Mouse (Mus musculus): Measurements from ENCODE around the gene Ssc4d. TPM values are rescaled to one million over a fixed set of nuclear protein-coding genes. Genes with fewer than 3 reads are reported as not detected.
A peak's percentile ranks its signal among the peaks of the same experiment; 100 is the strongest.

The Ssc4d gene
- polyA plus RNA-seq, 1 experiment = 6.3 TPM

DNA sequence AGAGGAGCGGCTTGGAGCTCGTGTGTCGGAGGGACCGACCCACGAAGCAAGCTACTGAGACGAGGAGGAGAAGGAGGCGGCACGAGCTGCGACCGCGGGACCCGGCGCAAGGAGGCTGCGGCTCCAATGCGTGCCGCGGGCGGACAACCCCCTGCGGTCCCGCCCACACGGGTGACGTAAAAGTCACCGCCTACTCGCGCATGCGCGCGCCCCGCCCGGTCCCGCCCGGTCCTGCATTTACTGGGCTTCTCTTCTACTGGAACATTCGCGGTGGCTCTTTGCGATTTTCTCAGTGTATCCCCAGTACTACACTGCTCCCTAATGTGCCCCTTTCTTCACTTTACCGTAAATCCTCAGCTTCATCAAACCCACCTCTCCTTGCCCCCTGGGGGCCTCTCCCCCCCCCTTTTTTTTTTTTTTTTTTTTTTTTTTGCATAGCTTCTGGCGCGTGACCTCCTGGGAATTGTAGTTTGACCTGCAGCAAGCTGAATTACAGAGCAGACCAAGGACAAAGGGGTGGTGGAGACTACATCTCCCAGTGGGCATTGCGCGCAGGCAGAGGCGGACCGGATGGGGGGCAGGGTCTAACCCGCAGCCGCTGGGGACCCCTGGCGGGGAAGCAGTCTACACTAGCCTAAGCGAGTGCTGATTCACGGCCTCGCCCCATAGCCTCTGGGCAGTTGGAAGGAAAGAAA, 39.7 kb downstream of the Ssc4d start, which contains the start of gene Ywhag:
TSS of gene Ywhag (minus strand) at position 136 of the 695 bp plus-strand sequence.
- no peaks in the 10 kb centered on the region for H3K4me1 ChIP-seq (ENCODE audit: control insufficient read depth, insufficient read depth, low read length)
- TF ChIP-seq CTCF (IDR thresholded peaks at IDR 0.05; ENCODE audit: low read depth, low read length) (peak; percentile 36), EP300 (IDR thresholded peaks at IDR 0.05; ENCODE audit: insufficient read depth, low read depth, low read length) (peak; percentile 98), POLR2A (IDR thresholded peaks at IDR 0.05; ENCODE audit: insufficient read depth, low read length) (peak; percentile 98)
- H3K27ac ChIP-seq (ENCODE audit: insufficient read depth, low read length) = peak within 1 kb of the TSS; percentile 100
- no peaks in the 10 kb centered on the region for H3K9me3 ChIP-seq (replicated peaks; ENCODE audit: control insufficient read depth, insufficient read depth, low read length, poor library complexity, severe bottlenecking)
- H3K4me3 ChIP-seq (ENCODE audit: low read depth, low read length) = peak within 1 kb of the TSS; percentile 99
- peak within 1 kb of the TSS; percentile 95 for H3K9ac ChIP-seq (ENCODE audit: low read depth, poor library complexity, severe bottlenecking)
- no peaks in the 10 kb centered on the region for H3K27me3 ChIP-seq (ENCODE audit: control insufficient read depth, insufficient read depth, low read length, poor library complexity, severe bottlenecking)
- H3K36me3 ChIP-seq (ENCODE audit: control insufficient read depth, insufficient read depth, low read length, poor library complexity, severe bottlenecking) = peaks cover 35% of the 10 kb centered on the region

GRCm38 (mm10) chr5:135933900-135934441, 40.4 kb downstream of the Ssc4d start:
- H3K27ac ChIP-seq (ENCODE audit: insufficient read depth, low read length) = peak overlapping the region; percentile 80
- no peaks in the 10 kb centered on the region for H3K27me3 ChIP-seq (ENCODE audit: control insufficient read depth, insufficient read depth, low read length, poor library complexity, severe bottlenecking)
- TF ChIP-seq EP300 (IDR thresholded peaks at IDR 0.05; ENCODE audit: insufficient read depth, low read depth, low read length) (0 out of 2 replicates have a peak, but pooled peaks have one; percentile 8), POLR2A (IDR thresholded peaks at IDR 0.05; ENCODE audit: insufficient read depth, low read length) (no peak)
- no peaks in the 10 kb centered on the region for H3K9me3 ChIP-seq (replicated peaks; ENCODE audit: control insufficient read depth, insufficient read depth, low read length, poor library complexity, severe bottlenecking)
- H3K4me3 ChIP-seq (ENCODE audit: low read depth, low read length) = peak overlapping the region; percentile 99
- no peaks in the 10 kb centered on the region for H3K4me1 ChIP-seq (ENCODE audit: control insufficient read depth, insufficient read depth, low read length)
- peaks cover 41% of the 10 kb centered on the region for H3K36me3 ChIP-seq (ENCODE audit: control insufficient read depth, insufficient read depth, low read length, poor library complexity, severe bottlenecking)
- peak overlapping the region; percentile 95 for H3K9ac ChIP-seq (ENCODE audit: low read depth, poor library complexity, severe bottlenecking)

DNA sequence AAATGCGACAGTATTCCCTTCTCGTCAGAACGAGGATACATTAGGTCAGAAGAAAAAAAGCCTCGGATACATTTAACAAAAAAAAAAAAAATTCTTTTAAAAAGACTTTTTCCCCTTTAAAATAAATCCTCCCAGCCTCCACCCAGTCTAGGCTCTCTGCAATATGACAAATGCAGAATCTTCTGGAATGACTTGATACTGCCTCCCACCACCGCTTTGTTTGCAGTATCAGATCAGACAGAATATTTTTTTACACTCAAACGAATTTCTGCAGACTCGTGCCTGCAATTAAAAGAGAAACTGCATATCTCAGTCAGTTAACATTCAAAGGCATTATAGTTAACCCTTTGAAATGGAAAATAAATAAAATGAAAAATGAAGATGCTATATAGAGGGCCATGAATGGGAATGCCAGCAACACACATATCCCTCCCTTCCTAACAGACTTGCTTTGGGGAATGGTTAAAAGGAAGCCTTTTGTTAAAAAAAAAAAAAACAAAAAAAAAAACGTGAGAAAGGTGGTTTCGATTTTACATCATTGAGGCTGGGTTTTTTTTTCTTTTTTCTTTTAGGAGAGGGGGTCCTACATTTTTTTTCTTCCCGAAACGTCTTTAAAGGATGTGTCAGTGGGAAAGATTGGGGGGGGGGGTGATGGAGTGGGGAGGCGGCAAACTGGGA, 41.0 kb downstream of the Ssc4d start:
- TF ChIP-seq EP300 (IDR thresholded peaks at IDR 0.05; ENCODE audit: insufficient read depth, low read depth, low read length) (no peak), CTCF (IDR thresholded peaks at IDR 0.05; ENCODE audit: low read depth, low read length) (no peak), POLR2A (IDR thresholded peaks at IDR 0.05; ENCODE audit: insufficient read depth, low read length) (no peak)
- Histone ChIP-seq H3K9me3 (replicated peaks; ENCODE audit: control insufficient read depth, insufficient read depth, low read length, poor library complexity, severe bottlenecking) (no peaks in the 10 kb centered on the region), H3K36me3 (ENCODE audit: control insufficient read depth, insufficient read depth, low read length, poor library complexity, severe bottlenecking) (peaks cover 46% of the 10 kb centered on the region), H3K27me3 (ENCODE audit: control insufficient read depth, insufficient read depth, low read length, poor library complexity, severe bottlenecking) (no peaks in the 10 kb centered on the region), H3K4me3 (ENCODE audit: low read depth, low read length) (peak overlapping the region; percentile 99), H3K9ac (ENCODE audit: low read depth, poor library complexity, severe bottlenecking) (peak overlapping the region; percentile 95), H3K4me1 (ENCODE audit: control insufficient read depth, insufficient read depth, low read length) (peaks cover 2% of the 10 kb centered on the region), H3K27ac (ENCODE audit: insufficient read depth, low read length) (no peak overlapping the region)

DNA sequence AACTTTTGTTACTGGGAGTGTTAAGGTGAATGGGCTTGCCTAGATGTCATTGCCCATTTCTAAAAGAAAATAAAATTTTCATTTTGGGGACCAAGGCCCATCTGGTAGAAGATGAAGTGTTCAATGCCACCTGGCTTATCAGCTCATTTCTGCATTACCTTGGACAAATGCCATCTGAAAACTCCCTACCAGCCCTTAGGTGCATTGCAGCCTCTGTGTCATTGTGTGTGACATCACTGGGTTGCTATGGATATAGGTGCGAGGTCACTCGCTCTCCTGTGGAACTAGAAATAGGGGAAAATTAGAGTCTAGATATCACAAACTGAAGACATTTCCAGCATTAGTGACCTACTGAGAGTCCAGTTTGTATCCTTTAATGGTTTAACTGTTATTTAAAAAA, 42.0 kb downstream of the Ssc4d start:
- H3K27ac ChIP-seq (ENCODE audit: insufficient read depth, low read length) = no peak overlapping the region
- peak overlapping the region; percentile 95; the same call in 1 of the 2 replicates for H3K9ac ChIP-seq (ENCODE audit: low read depth, poor library complexity, severe bottlenecking)
- no peaks in the 10 kb centered on the region for H3K9me3 ChIP-seq (replicated peaks; ENCODE audit: control insufficient read depth, insufficient read depth, low read length, poor library complexity, severe bottlenecking)
- H3K36me3 ChIP-seq (ENCODE audit: control insufficient read depth, insufficient read depth, low read length, poor library complexity, severe bottlenecking) = peaks cover 52% of the 10 kb centered on the region
- H3K4me3 ChIP-seq (ENCODE audit: low read depth, low read length) = peak overlapping the region; percentile 46
- peaks cover 2% of the 10 kb centered on the region for H3K4me1 ChIP-seq (ENCODE audit: control insufficient read depth, insufficient read depth, low read length)
- no peak for TF ChIP-seq POLR2A (IDR thresholded peaks at IDR 0.05; ENCODE audit: insufficient read depth, low read length)
- TF ChIP-seq CTCF (IDR thresholded peaks at IDR 0.05; ENCODE audit: low read depth, low read length) = no peak
- TF ChIP-seq EP300 (IDR thresholded peaks at IDR 0.05; ENCODE audit: insufficient read depth, low read depth, low read length) = no peak
- no peaks in the 10 kb centered on the region for H3K27me3 ChIP-seq (ENCODE audit: control insufficient read depth, insufficient read depth, low read length, poor library complexity, severe bottlenecking)

DNA sequence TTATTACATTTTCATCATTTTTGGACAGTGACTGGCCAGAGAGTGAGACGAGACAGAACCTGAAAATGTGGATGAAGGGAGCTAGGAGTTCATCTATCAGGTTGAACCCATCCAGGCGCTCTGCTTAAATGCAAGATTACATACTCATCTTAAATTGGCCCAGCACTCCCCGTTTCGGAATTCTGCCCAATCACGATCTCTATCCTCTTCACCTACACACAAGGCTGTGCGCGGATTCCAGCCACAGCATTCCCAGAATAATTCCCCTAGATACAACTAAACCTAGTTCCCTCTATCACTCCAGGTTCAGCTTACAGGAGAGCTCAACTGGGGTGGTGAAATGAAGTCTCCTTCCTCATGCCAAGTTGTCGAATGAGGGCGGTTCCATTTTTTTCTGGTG, 42.8 kb downstream of the Ssc4d start:
- H3K36me3 ChIP-seq (ENCODE audit: control insufficient read depth, insufficient read depth, low read length, poor library complexity, severe bottlenecking) = peaks cover 61% of the 10 kb centered on the region
- TF ChIP-seq CTCF (IDR thresholded peaks at IDR 0.05; ENCODE audit: low read depth, low read length) (no peak), EP300 (IDR thresholded peaks at IDR 0.05; ENCODE audit: insufficient read depth, low read depth, low read length) (no peak), POLR2A (IDR thresholded peaks at IDR 0.05; ENCODE audit: insufficient read depth, low read length) (no peak)

More for the DNA sequence above, 42.8 kb downstream of the Ssc4d start:
- Histone ChIP-seq H3K9me3 (replicated peaks; ENCODE audit: control insufficient read depth, insufficient read depth, low read length, poor library complexity, severe bottlenecking) (no peaks in the 10 kb centered on the region), H3K9ac (ENCODE audit: low read depth, poor library complexity, severe bottlenecking) (peak overlapping the region; percentile 28), H3K27ac (ENCODE audit: insufficient read depth, low read length) (0 out of 2 replicates have a peak overlapping the region, but pooled peaks have one; percentile 34), H3K4me1 (ENCODE audit: control insufficient read depth, insufficient read depth, low read length) (peaks cover 2% of the 10 kb centered on the region), H3K27me3 (ENCODE audit: control insufficient read depth, insufficient read depth, low read length, poor library complexity, severe bottlenecking) (no peaks in the 10 kb centered on the region), H3K4me3 (ENCODE audit: low read depth, low read length) (peak overlapping the region; percentile 41)
